Mouse (Mus musculus) bone marrow, adult 2 months (tissue): ENCODE data around the gene Fmo2. TPM values are rescaled to one million over a fixed set of nuclear protein-coding genes. Genes with fewer than 3 reads are reported as not detected.

Experiments
- H3K27ac ChIP-seq: fragments of 200-500 bp; 2 replicates; pipeline ENCODE4 v1.5.1; 2012; ENCODE audit warnings: low read depth, mild to moderate bottlenecking, control low read depth, inconsistent platforms, low read length; ENCODE audit not compliant: control insufficient read depth, poor library complexity, insufficient read depth
- H3K4me1 ChIP-seq: fragments of 200-500 bp; 2 replicates; pipeline ENCODE4 v1.6.1; 2011; ENCODE audit warnings: low read length; ENCODE audit not compliant: control insufficient read depth, insufficient read depth
- H3K4me3 ChIP-seq: fragments of 200-500 bp; replicated peaks from 2 replicates; pipeline ENCODE3; 2011; ENCODE audit warnings: mild to moderate bottlenecking, low read depth, low read length, control low read depth; ENCODE audit not compliant: control insufficient read depth
- CTCF ChIP-seq: fragments of 200-500 bp; IDR thresholded peaks from 2 replicates; pipeline ENCODE4 v1.5.1; 2011; ENCODE audit warnings: low read length, control low read depth; ENCODE audit not compliant: control insufficient read depth, insufficient read depth
- POLR2A ChIP-seq: fragments of 200-500 bp; IDR thresholded peaks from 2 replicates; pipeline ENCODE4 v1.6.1; 2011; ENCODE audit warnings: low read depth, mild to moderate bottlenecking, control low read depth, low read length, borderline replicate concordance; ENCODE audit not compliant: control insufficient read depth
- WGBS: fragments of 180-500 bp; shearing (Covaris S2); methylation state at CpG from one replicate; pipeline ENCODE4 v1.1.7; 2018; 5-methylcytosine and 5-hydroxymethylcytosine counted together
- polyA plus RNA-seq: library from polyadenylated mRNA; stranded (reverse); fragments of >200 nt; gene quantifications from 2 replicates; pipeline ENCODE4 v1.2.4, GENCODE M21; 2011; ENCODE audit warnings: low replicate concordance; ENCODE audit not compliant: missing spikeins, insufficient read depth, insufficient read length

Fmo2 gene
- polyA plus RNA-seq, 1 experiment: 11.6 TPM

- 76% methylated on average over 18 of the region's 18 CpGs for WGBS
- Histone ChIP-seq H3K4me3 (no peak overlapping the region), H3K4me1 (no peaks in the 10 kb centered on the region), H3K27ac (no peak overlapping the region)
- TF ChIP-seq CTCF (no peak), POLR2A (no peak)
Measured at GRCm38 (mm10) chr1:162857766-162858747, 40.5 kb downstream of the Fmo2 start.

DNA sequence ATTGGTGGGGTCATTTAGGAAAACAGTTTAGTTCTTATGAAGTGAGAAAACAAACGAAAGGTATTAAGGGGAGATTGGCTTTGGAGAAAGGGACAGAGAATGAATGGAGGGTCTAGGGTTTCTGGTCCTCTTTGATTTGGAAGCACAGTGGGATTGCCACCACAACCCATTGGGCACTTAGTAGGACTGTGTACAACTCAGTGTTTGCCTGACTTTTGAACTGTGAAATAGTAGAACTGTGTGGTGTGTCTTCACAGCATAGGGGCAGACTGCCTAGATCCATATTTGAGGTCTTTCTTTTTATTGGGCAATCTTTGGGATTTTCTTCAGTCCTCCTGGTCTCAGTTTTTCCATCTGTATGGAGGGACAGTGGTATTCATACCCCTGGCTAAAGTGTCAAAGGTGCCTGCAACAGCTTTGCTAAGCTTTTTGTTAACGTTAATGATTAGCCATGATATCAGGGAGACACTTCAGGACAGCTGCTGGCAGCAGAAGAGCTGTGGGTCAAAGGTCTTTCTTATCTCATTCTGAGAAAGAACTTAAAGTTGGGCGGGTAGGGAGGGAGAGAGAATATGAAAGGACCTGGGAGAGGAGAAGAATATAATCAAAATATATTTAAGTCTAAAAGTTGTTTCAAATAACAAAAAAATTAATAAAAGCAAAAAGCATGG is 44.6 kb downstream of the Fmo2 start:
- 71% methylated on average over 3 of the region's 3 CpGs for WGBS

GRCm38 (mm10) chr1:162847554-162847953 is 51.0 kb downstream of the Fmo2 start:
- TF ChIP-seq CTCF (no peak), POLR2A (no peak)
- Histone ChIP-seq H3K4me3 (no peak overlapping the region), H3K4me1 (no peaks in the 10 kb centered on the region), H3K27ac (no peak overlapping the region)
- 94% methylated on average over 6 of the region's 6 CpGs for WGBS

More for the DNA sequence above, 44.6 kb downstream of the Fmo2 start:
- Histone ChIP-seq H3K4me3 (no peak overlapping the region), H3K27ac (no peak overlapping the region), H3K4me1 (no peaks in the 10 kb centered on the region)
- TF ChIP-seq CTCF (no peak), POLR2A (no peak)

DNA sequence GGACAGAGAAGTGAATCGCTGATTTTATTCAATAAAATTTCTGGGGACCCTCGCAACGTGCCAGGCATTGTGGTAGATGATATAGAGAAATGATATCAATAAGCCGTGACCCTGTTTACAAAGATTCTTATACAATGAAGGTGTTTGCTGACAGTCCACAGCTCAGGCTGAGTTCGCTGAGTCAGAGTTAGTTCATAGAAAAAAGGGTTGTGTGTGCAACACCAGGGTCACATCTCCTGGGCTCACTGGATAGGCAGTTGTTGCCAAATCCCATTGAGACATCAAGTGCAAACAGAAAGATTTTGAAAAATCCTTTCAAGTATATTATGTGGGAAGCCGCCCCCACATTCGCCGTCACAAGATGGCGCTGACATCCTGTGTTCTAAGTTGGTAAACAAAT is 58.3 kb downstream of the Fmo2 start:
- WGBS: 89% methylated on average over 9 of the region's 9 CpGs

DNA sequence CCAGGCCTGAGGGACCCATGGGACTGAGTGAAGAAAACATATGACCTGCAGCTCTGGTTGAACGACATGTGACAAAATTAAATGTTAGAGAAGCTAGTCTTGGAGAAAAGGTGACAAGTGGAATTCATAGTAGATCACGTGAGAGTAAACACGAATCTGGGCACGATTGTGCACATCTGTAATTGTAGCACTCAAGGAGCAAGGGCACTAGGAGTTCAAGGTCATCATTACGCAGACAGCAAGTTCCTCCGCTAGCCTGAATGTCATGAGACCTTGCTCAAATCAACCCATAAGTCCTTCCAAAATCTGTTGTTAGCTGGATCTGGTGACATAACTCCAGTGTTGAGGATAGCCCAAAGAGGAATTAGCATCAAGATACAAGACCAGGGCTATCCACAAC is 59.5 kb downstream of the Fmo2 start:
- WGBS: 80% methylated on average over 6 of the region's 6 CpGs

More for the DNA sequence above, 58.3 kb downstream of the Fmo2 start:
- TF ChIP-seq POLR2A: no peak
- TF ChIP-seq CTCF: no peak
- no peak overlapping the region for H3K27ac ChIP-seq
- no peak overlapping the region for H3K4me3 ChIP-seq
- no peaks in the 10 kb centered on the region for H3K4me1 ChIP-seq

GRCm38 (mm10) chr1:162834342-162834741 is 64.2 kb downstream of the Fmo2 start:
- Histone ChIP-seq H3K4me1 (no peaks in the 10 kb centered on the region), H3K27ac (no peak overlapping the region), H3K4me3 (no peak overlapping the region)
- WGBS: 75% methylated on average over 5 of the region's 5 CpGs
- TF ChIP-seq POLR2A (no peak), CTCF (no peak)

More for the DNA sequence above, 59.5 kb downstream of the Fmo2 start:
- Histone ChIP-seq H3K4me1 (no peaks in the 10 kb centered on the region), H3K27ac (no peak overlapping the region), H3K4me3 (no peak overlapping the region)
- TF ChIP-seq CTCF (no peak), POLR2A (no peak)

DNA sequence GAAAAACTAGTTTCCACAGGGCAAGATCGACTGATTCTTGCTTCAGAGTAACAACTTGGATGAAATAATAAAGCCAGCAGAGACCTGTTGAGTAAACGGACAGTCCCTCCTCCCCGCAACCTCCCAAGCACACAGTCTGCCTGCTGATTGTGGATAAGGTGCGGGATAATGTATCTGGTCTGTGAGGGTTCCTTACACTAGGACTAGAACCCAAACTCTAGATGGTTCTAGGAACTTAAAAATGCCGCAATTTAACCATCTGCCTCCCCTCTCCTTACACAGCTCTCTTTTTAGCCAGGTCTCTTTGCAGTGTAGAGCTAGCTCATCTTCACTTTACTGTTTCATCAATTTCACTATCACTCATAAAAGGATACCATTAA is 66.0 kb downstream of the Fmo2 start:
- H3K4me3 ChIP-seq: no peak overlapping the region
- TF ChIP-seq CTCF (no peak), POLR2A (no peak)
- no peak overlapping the region for H3K27ac ChIP-seq
- no peaks in the 10 kb centered on the region for H3K4me1 ChIP-seq
- 73% methylated on average over 5 of the region's 5 CpGs for WGBS
